Mouse (Mus musculus) small intestine, adult 2 months (tissue): ENCODE data around the gene Zfp414.

ENCODE experiments used
- CTCF ChIP-seq: fragments of 200-500 bp; IDR thresholded peaks from 2 replicates; pipeline ENCODE4 v1.5.1; 2012; ENCODE audit warnings: low read depth, mild to moderate bottlenecking, control low read depth, inconsistent platforms, low read length, moderate library complexity, mixed read lengths; ENCODE audit not compliant: insufficient replicate concordance, insufficient read length; ENCODE audit errors: extremely low read depth
- POLR2A ChIP-seq: fragments of 200-500 bp; IDR thresholded peaks from 2 replicates; pipeline ENCODE4 v1.6.1; 2012; ENCODE audit warnings: low read depth, mild to moderate bottlenecking, control low read depth, inconsistent platforms, low read length, moderate library complexity

- no peak for TF ChIP-seq CTCF
- TF ChIP-seq POLR2A, result no peak
Observed at GRCm38 (mm10) chr17:33627281-33627680, 1.6 kb upstream of the Zfp414 start.
